Mouse (Mus musculus): ENCODE measurements at regions not wholly inside any gene's neighbourhood (a gene's known extent, or its start where the extent isn't known, plus 50 kb on each side); places are given as distances from the start of the nearest gene placed in this dataset.

DNA sequence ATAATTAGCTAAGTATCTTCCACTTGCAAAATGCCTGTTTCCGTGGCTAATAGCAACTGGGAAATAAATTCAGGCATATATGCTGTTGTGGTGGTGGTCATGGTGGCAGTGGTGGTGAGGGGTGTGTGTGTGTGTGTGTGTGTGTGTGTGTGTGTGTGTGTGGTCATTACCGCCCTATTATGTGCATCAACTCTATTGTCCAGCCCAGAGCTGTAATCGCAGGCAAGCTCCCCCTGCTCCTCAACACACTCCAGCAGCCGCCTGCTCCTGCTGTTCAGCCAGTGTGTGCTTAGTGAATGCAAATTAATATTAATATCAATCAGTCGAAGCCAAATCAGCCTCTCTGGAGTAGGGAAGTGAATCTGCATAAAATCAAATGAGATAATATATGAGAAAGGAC, 152.9 kb upstream of the Zic3 start:
- ATAC-seq (replicated peaks; ENCODE audit: poor library complexity): no peak

- no peak for ATAC-seq (replicated peaks; ENCODE audit: poor library complexity)
These were observed 105.8 kb upstream of the Zic3 start for GRCm38 (mm10) chrX:57916705-57917104.

DNA sequence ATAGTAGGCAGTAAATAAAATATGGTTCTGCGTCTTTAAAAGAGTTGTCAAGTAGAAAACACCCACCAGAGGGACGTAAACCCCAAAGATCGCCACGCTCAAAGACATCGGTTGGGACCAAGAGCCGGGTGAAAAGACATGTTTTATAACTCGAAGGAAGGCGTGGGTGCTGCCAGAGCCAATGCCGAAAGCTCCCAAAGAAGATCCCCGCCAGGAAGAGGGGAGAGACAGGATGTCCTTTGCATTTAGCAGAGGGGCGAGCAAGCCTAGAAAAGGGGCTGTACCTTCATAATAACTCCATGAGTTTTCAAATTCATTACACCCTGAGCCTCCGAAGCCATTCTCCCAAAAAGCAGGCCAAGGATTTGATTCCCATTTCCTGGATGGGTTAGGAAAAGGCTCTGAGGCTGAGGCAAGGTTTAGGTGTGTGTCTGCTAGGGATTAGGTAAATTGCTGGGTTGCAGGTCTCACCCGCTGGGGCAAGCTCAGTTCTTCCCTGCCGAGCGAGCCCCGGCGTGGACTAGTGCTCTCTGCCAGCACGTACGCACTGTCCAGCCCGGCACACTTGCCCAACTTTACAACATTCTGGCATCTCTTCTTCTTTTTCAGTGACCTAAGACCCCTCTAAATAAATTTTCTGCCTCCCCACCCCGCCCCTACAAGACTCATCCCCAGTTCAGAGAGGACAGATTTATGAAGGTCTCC, 104.9 kb upstream of the Zic3 start:
- ATAC-seq (replicated peaks; ENCODE audit: poor library complexity): no peak

GRCm38 (mm10) chrX:57918181-57919115, 104.1 kb upstream of the Zic3 start:
- ATAC-seq (replicated peaks; ENCODE audit: poor library complexity): no peak

DNA sequence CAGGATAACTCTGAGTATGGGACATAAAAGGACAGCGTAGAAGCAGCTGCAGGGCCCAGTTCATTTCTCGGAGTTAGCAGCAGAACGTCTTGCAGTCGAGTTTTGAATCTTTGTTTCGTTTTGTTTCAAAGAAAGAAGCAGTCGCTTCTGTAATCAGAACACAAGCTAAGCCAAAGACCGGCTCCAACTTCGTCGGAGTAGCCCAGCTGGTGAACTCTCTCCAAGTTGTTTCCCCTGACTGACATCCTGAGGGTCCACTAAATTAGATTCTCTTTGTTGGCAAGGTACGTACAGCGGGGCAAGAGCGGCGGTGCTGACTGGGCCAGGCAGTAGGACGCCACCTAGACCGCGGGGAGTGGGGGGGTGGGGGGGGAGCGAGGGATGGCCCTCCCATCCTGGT, 102.6 kb upstream of the Zic3 start:
- no peak for ATAC-seq (replicated peaks; ENCODE audit: poor library complexity)

- no peak for ATAC-seq (replicated peaks; ENCODE audit: poor library complexity)
These were observed 102.1 kb upstream of the Zic3 start for GRCm38 (mm10) chrX:57920376-57920775.

DNA sequence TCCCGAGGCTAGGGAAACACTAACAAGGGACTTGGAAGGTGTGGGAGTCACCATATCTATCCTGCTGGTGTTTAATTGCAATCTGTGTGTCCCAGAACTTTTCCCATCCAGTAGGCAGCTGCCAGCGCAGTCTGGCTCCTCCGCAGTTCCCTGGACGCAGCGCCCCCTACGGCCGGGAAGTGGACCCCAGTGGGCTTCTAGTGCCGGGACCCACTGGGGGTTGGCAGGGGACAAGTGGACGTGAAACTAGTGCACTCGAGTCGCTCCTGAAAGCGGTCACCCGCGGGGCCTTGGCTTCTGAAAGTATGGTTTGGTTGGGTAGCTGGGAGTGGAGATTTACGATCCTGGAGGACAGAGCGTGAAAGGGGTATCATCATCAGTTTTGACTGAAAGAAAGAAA, 101.2 kb upstream of the Zic3 start:
- 0 out of 2 replicates have a peak, but pooled peaks have one; percentile 34 for ATAC-seq (replicated peaks; ENCODE audit: poor library complexity)

DNA sequence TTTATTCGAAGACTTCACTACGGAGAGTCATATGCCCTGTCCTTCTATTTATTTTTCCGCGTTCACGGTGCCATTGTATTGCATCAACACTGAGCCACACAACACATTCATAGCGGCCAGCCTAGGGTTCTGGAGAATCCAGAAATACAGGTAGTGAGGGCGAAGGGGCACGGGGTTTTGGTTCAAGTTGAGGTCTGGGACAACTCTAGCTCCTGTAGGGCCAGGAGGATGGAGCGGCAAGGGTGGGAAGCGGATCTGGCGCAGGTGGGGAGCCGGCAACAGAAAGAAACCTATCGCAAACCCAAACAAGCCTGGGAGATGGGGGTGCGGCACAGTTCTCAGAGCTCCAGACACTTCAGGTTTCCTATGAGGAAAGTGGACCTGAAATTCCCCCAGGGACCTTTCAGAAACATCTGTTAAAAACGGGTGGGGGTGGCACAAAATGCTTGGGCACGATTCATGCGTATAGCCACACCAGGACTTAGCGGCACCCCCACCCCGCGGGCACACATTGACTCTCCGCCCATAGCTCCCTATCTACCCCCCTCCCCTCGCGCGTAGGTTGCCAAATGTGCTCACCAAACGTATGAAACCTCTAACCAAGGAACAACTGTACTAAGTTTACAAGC, 100.6 kb upstream of the Zic3 start:
- 0 out of 2 replicates have a peak, but pooled peaks have one; percentile 17 for ATAC-seq (replicated peaks; ENCODE audit: poor library complexity)

GRCm38 (mm10) chrX:57923836-57924235, 98.7 kb upstream of the Zic3 start:
- no peak for ATAC-seq (replicated peaks; ENCODE audit: poor library complexity)

- no peak for ATAC-seq (replicated peaks; ENCODE audit: poor library complexity)
These were observed 86.9 kb upstream of the Zic3 start for GRCm38 (mm10) chrX:57935621-57936020.

DNA sequence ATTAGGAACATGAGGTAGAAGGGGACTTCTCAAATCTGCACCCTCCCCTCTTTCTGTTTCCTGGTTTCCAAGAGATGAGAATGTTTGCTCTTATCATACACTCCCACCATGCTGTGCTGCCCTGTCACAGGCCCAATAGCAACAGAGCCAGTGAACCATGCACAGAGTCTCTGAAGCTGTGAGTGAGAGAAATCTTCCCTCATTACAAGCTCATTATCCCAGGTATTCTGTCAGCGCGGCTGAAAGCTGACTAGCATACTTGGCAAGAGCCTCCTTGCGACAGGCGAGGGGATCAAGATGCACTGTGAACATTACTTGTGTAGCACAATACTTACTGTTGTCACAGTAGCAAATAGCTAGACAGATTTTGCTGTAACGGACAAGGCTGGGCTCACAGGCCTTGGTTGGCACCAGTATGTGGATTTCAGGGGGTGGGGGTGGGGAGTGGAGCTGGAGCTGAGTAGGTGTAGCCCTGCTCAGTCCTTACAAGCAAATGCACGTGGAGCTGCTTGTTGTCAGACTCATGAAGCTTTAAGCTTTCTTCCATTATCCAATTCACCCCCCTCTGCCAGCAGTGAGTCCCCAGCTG, 84.2 kb upstream of the Zic3 start:
- no peak for ATAC-seq (replicated peaks; ENCODE audit: poor library complexity)

DNA sequence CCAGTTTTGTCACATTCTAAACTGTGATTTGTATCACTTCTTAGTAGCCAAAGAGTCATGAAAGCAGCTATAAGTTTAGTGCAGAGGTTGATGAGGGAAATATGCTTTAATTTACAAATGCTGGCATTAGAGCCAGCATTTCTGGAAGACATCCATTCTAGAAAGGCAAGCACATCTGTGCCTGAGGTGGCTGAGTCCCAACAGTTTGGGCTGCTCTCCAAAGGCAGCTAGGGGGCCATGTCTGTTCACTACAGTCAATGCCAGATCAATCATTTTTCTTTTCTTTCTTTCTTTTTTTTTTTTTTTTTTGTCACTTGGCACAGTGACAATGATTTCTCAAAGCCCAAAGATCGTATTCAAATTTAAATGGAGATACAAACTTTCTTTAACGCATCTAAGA, 71.6 kb upstream of the Zic3 start:
- ATAC-seq (replicated peaks; ENCODE audit: poor library complexity): no peak

DNA sequence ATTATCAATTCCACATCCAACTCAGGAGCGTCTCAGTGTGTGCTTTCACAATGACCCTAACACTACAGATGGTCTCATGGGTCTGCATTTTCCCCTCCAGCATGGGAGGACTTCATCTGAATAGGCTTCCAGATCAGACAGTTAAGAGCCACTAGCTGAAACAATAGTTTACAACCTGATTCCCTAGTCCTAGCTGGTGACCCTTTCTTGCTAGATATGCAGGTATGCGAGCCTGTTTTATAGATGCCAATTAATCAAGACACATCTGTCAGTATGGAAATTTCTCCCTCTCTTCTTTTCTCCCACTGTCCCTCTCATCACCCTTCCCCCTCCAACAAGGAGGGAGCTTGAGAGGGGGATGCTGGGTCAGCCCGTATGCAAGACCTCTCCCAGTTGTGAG, 71.2 kb upstream of the Zic3 start:
- no peak for ATAC-seq (replicated peaks; ENCODE audit: poor library complexity)

- ATAC-seq (replicated peaks; ENCODE audit: poor library complexity): no peak
These were observed 67.8 kb upstream of the Zic3 start for GRCm38 (mm10) chrX:57954594-57955185.
